In the genomic region with DNA sequence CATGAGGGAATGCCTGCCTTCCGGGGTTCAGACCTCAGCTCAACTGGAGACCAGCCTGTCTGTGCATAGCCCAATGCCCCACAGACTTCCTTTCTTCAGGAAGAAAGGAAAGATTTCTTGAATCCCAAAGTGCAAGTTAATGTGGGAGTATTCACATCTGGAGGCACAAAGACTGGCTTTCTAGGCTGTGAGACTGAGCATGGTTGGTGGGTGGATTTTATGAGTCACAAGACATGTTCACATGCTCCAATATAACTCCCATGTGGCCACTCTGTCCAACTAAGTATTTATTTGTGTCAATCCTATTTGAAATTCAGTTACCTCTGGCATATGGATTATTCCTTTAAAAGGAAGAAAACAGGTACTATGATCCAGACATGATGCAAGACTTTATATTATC, we compare ENCODE assay signal across 42 mouse cellular contexts. TPM values are rescaled to one million over a fixed set of nuclear protein-coding genes. Genes with fewer than 3 reads are reported as not detected.
DNase-seq lines count a peak whose midpoint lies in the region; ATAC-seq and TF ChIP-seq lines count a peak whose summit lies in the region.
"Had no signal": no experiment of that assay in that cellular context is flagged by ENCODE, and none has a peak within 500 bp of the region (broad histone marks: within the 10 kb centered on the region; RNA-seq: fewer than 3 reads in every experiment).

No protein-coding gene starts in this region.

- H3K9ac ChIP-seq in limb, embryonic 14.5 days (ENCODE audit: low read depth, low read length, severe bottlenecking) = no peak overlapping the region
- H3K9ac ChIP-seq: heart, embryonic 12.5 days; hindbrain, embryonic 13.5 days; limb, embryonic 13.5 days; liver, embryonic 15.5 days; lung, embryonic 15.5 days had no signal

- H3K4me1 ChIP-seq in limb, embryonic 14.5 days (ENCODE audit: control insufficient read depth, insufficient read depth, low read length) = no peaks in the 10 kb centered on the region
- no peaks in the 10 kb centered on the region for H3K4me1 ChIP-seq in limb, embryonic 10.5 days
- H3K4me1 ChIP-seq: heart, embryonic 12.5 days; hindbrain, embryonic 13.5 days; limb, embryonic 13.5 days; liver, embryonic 15.5 days; lung, embryonic 15.5 days; midbrain, embryonic 10.5 days had no signal

- H3K36me3 ChIP-seq in limb, embryonic 14.5 days (ENCODE audit: control insufficient read depth, insufficient read depth, low read length) = no peaks in the 10 kb centered on the region
- H3K36me3 ChIP-seq in limb, embryonic 10.5 days = no peaks in the 10 kb centered on the region
- H3K36me3 ChIP-seq: heart, embryonic 12.5 days; hindbrain, embryonic 13.5 days; limb, embryonic 13.5 days; liver, embryonic 15.5 days; lung, embryonic 15.5 days; midbrain, embryonic 10.5 days had no signal

- H3K27ac ChIP-seq in limb, embryonic 14.5 days (replicated peaks; ENCODE audit: low read depth, low read length) = no peak overlapping the region
- no peak overlapping the region for H3K27ac ChIP-seq in limb, embryonic 10.5 days
- H3K27ac ChIP-seq: heart, adult 2 months; hindbrain, embryonic 13.5 days; kidney, postnatal 0 days; limb, embryonic 13.5 days; liver, embryonic 15.5 days; lung, embryonic 15.5 days; midbrain, embryonic 10.5 days; stomach, postnatal 0 days had no signal

- no peaks in the 10 kb centered on the region for H3K27me3 ChIP-seq in limb, embryonic 14.5 days (ENCODE audit: control insufficient read depth, insufficient read depth, low read length)
- H3K27me3 ChIP-seq in limb, embryonic 10.5 days (ENCODE audit: low read depth, poor library complexity, severe bottlenecking) = no peaks in the 10 kb centered on the region
- H3K27me3 ChIP-seq: heart, embryonic 12.5 days; hindbrain, embryonic 13.5 days; limb, embryonic 13.5 days; liver, embryonic 15.5 days; lung, embryonic 15.5 days had no signal

- no peak overlapping the region for H3K4me3 ChIP-seq in limb, embryonic 14.5 days (replicated peaks; ENCODE audit: low read length)
- no peak overlapping the region for H3K4me3 ChIP-seq in limb, embryonic 10.5 days
- H3K4me3 ChIP-seq: erythroblast, embryonic 14.5 days; heart, adult 2 months; heart, embryonic 12.5 days; hindbrain, embryonic 13.5 days; limb, embryonic 13.5 days; liver, embryonic 15.5 days; lung, embryonic 15.5 days; midbrain, embryonic 10.5 days had no signal

- TF ChIP-seq POLR2A in limb, embryonic 14.5 days (IDR thresholded peaks at IDR 0.05; ENCODE audit: borderline replicate concordance, extremely low read depth, insufficient read depth, insufficient read length) = no peak

- DNase-seq in frontal cortex, postnatal 36 days (ENCODE audit: low spot score in 2 of 2) = peak; percentile 11 to 54
- DNase-seq in frontal cortex, postnatal 14 days (ENCODE audit: low spot score in 2 of 2) = no peak
- DNase-seq in limb, embryonic 14.5 days (ENCODE audit: low spot score) = no peak
- DNase-seq in limb, embryonic 10.5 days (ENCODE audit: low spot score) = no peak
- peak; percentile 10 for DNase-seq in right cerebral cortex, postnatal 25 days
- DNase-seq in right cerebral cortex, postnatal 10 days (ENCODE audit: low spot score in 2 of 2) = no peak
- DNase-seq in layer of hippocampus, postnatal 10 days (ENCODE audit: low spot score in 2 of 2) = no peak
- DNase-seq: adrenal gland, postnatal 25 days; cerebellum, adult 18-20 months; cerebellum, postnatal 10 days; heart, adult 2 months; heart, postnatal 4 days; kidney, adult 8-10 months; kidney, postnatal 4 days; spleen, adult 18-20 months; thymus, adult 2 months; thymus, postnatal 36 days had no signal

- WGBS in limb, embryonic 14.5 days = 64% methylated on average over 1 of the region's 1 CpGs
- 95% methylated on average over 1 of the region's 1 CpGs for WGBS in limb, embryonic 10.5 days

- H3K4me2 ChIP-seq in limb, embryonic 14.5 days (replicated peaks; ENCODE audit: low read depth, low read length, severe bottlenecking) = no peak overlapping the region
- H3K4me2 ChIP-seq: heart, embryonic 12.5 days; hindbrain, embryonic 13.5 days; limb, embryonic 13.5 days; liver, embryonic 15.5 days; lung, embryonic 15.5 days had no signal

- ATAC-seq in limb, embryonic 14.5 days (ENCODE audit: low FRiP score, low read depth) = peak; percentile 44; the same call in 1 of the 2 replicates
- ATAC-seq: CD4-positive, CD25-positive, alpha-beta regulatory T cell, adult 4 months; forebrain, embryonic 16.5 days; intestine, embryonic 16.5 days; midbrain, embryonic 16.5 days had no signal

- H3K9me3 ChIP-seq in limb, embryonic 14.5 days (ENCODE audit: control insufficient read depth, low read length) = no peaks in the 10 kb centered on the region
- no peaks in the 10 kb centered on the region for H3K9me3 ChIP-seq in limb, embryonic 10.5 days (replicated peaks)
- H3K9me3 ChIP-seq: heart, embryonic 12.5 days; hindbrain, embryonic 13.5 days; limb, embryonic 13.5 days; liver, embryonic 15.5 days; lung, embryonic 15.5 days; midbrain, embryonic 10.5 days had no signal

RNA-seq across cellular contexts. Expression of gene Mat1a, which starts 6.1 kb away (rescaled TPM):
- polyA plus RNA-seq in limb, embryonic 14.5 days (2012; rRNA removed) = not detected in 2 replicates
- polyA plus RNA-seq in limb, embryonic 14.5 days (2014; fragmentation: Nextera tagmentation; extraction: Ambion mirVana) = not detected in 2 replicates
- not detected in 2 replicates for polyA plus RNA-seq in limb, embryonic 10.5 days (2016; fragmentation: Nextera tagmentation; extraction: Ambion mirVana)
- not detected for total RNA-seq in layer of hippocampus, postnatal 10 days (2021)
- total RNA-seq: adrenal gland, postnatal 25 days; heart, adult 2 months; left cerebral cortex, adult 8-10 months; megakaryocyte progenitor cell, adult 5-6 weeks; neutrophil, adult 5-6 weeks had no signal
- polyA plus RNA-seq: CD4-positive, CD25-positive, alpha-beta regulatory T cell, adult 4 months; erythroblast, embryonic 14.5 days; forebrain, embryonic 11.5 days; forebrain, embryonic 16.5 days; hindbrain, embryonic 13.5 days; limb, embryonic 13.5 days; midbrain, embryonic 10.5 days; midbrain, embryonic 16.5 days; neural tube, embryonic 11.5 days had no signal

RNA-seq across cellular contexts. Expression of gene Dydc1, which starts 26.0 kb away (rescaled TPM):
- polyA plus RNA-seq in limb, embryonic 14.5 days (2012; rRNA removed) = not detected in 2 replicates
- not detected in 2 replicates for polyA plus RNA-seq in limb, embryonic 14.5 days (2014; fragmentation: Nextera tagmentation; extraction: Ambion mirVana)
- not detected in 2 replicates for polyA plus RNA-seq in limb, embryonic 10.5 days (2016; fragmentation: Nextera tagmentation; extraction: Ambion mirVana)
- total RNA-seq in layer of hippocampus, postnatal 10 days (2021) = not detected
- total RNA-seq: adrenal gland, adult 18-20 months; adrenal gland, postnatal 25 days; gastrocnemius, adult 8-10 months; gastrocnemius, postnatal 4 days; heart, adult 2 months; heart, postnatal 4 days; left cerebral cortex, adult 8-10 months; megakaryocyte progenitor cell, adult 5-6 weeks; neutrophil, adult 5-6 weeks had no signal
- polyA plus RNA-seq: CD4-positive, CD25-positive, alpha-beta regulatory T cell, adult 4 months; erythroblast, embryonic 14.5 days; forebrain, embryonic 11.5 days; forebrain, embryonic 16.5 days; heart, adult 2 months; heart, embryonic 12.5 days; heart, postnatal 0 days; intestine, embryonic 16.5 days; kidney, postnatal 0 days; limb, embryonic 13.5 days; liver, embryonic 15.5 days; lung, embryonic 15.5 days; midbrain, embryonic 10.5 days; midbrain, embryonic 16.5 days; neural tube, embryonic 11.5 days; stomach, postnatal 0 days had no signal

RNA-seq across cellular contexts. Expression of gene Dydc2, which starts 29.7 kb away (rescaled TPM):
- not detected in 2 replicates for polyA plus RNA-seq in limb, embryonic 14.5 days (2012; rRNA removed)
- not detected in 2 replicates for polyA plus RNA-seq in limb, embryonic 14.5 days (2014; fragmentation: Nextera tagmentation; extraction: Ambion mirVana)
- not detected in 2 replicates for polyA plus RNA-seq in limb, embryonic 10.5 days (2016; fragmentation: Nextera tagmentation; extraction: Ambion mirVana)
- total RNA-seq in layer of hippocampus, postnatal 10 days (2021) = 1 to 10 TPM in 1 of 2 experiments, under 1 TPM in 1; 0.71 to 1.2 TPM
- total RNA-seq: gastrocnemius, adult 8-10 months; gastrocnemius, postnatal 4 days; heart, adult 2 months; heart, postnatal 4 days; megakaryocyte progenitor cell, adult 5-6 weeks; neutrophil, adult 5-6 weeks had no signal
- polyA plus RNA-seq: CD4-positive, CD25-positive, alpha-beta regulatory T cell, adult 4 months; erythroblast, embryonic 14.5 days; heart, adult 2 months; heart, postnatal 0 days; intestine, embryonic 16.5 days; kidney, postnatal 0 days; limb, embryonic 13.5 days; liver, embryonic 15.5 days; stomach, postnatal 0 days; thymus, adult 2 months had no signal

RNA-seq across cellular contexts. Expression of gene Sftpa1, which starts 32.9 kb away (rescaled TPM):
- polyA plus RNA-seq in limb, embryonic 14.5 days (2012; rRNA removed) = not detected in 2 replicates
- not detected in 2 replicates for polyA plus RNA-seq in limb, embryonic 14.5 days (2014; fragmentation: Nextera tagmentation; extraction: Ambion mirVana)
- not detected in 2 replicates for polyA plus RNA-seq in limb, embryonic 10.5 days (2016; fragmentation: Nextera tagmentation; extraction: Ambion mirVana)
- total RNA-seq in layer of hippocampus, postnatal 10 days (2021) = not detected
- total RNA-seq: gastrocnemius, adult 8-10 months; heart, adult 2 months; heart, postnatal 4 days; left cerebral cortex, adult 8-10 months; megakaryocyte progenitor cell, adult 5-6 weeks; neutrophil, adult 5-6 weeks had no signal
- polyA plus RNA-seq: brain, embryonic 14.5 days; CD4-positive, CD25-positive, alpha-beta regulatory T cell, adult 4 months; cortical plate, adult 2 months; embryonic facial prominence, embryonic 14.5 days; erythroblast, embryonic 14.5 days; forebrain, embryonic 11.5 days; forebrain, embryonic 16.5 days; hindbrain, embryonic 13.5 days; intestine, embryonic 16.5 days; limb, embryonic 13.5 days; midbrain, embryonic 10.5 days; midbrain, embryonic 16.5 days; neural tube, embryonic 11.5 days; stomach, postnatal 0 days had no signal

RNA-seq across cellular contexts. Expression of gene Mbl1, which starts 52.5 kb away (rescaled TPM):
- polyA plus RNA-seq in limb, embryonic 14.5 days (2012; rRNA removed) = not detected in 2 replicates
- not detected in 2 replicates for polyA plus RNA-seq in limb, embryonic 14.5 days (2014; fragmentation: Nextera tagmentation; extraction: Ambion mirVana)
- not detected in 2 replicates for polyA plus RNA-seq in limb, embryonic 10.5 days (2016; fragmentation: Nextera tagmentation; extraction: Ambion mirVana)
- not detected for total RNA-seq in layer of hippocampus, postnatal 10 days (2021)
- total RNA-seq: adrenal gland, adult 18-20 months; adrenal gland, postnatal 25 days; gastrocnemius, adult 8-10 months; heart, adult 2 months; heart, postnatal 4 days; left cerebral cortex, adult 8-10 months; megakaryocyte progenitor cell, adult 5-6 weeks had no signal
- polyA plus RNA-seq: brain, embryonic 14.5 days; CD4-positive, CD25-positive, alpha-beta regulatory T cell, adult 4 months; cortical plate, adult 2 months; embryonic facial prominence, embryonic 14.5 days; erythroblast, embryonic 14.5 days; forebrain, embryonic 11.5 days; forebrain, embryonic 16.5 days; heart, adult 2 months; heart, postnatal 0 days; hindbrain, embryonic 13.5 days; kidney, postnatal 0 days; limb, embryonic 13.5 days; midbrain, embryonic 10.5 days; midbrain, embryonic 16.5 days; neural tube, embryonic 11.5 days; stomach, postnatal 0 days; thymus, adult 2 months had no signal

Comparison
In these comparisons a context has a peak if more than half of its experiments do, and no peak if none do; other contexts are left out.
1. DNase-seq: peak in frontal cortex, postnatal 36 days (2 of 2) and right cerebral cortex, postnatal 25 days (single experiment); none in frontal cortex, postnatal 14 days (0 of 2), limb, embryonic 14.5 days (single experiment), limb, embryonic 10.5 days (single experiment), right cerebral cortex, postnatal 10 days (0 of 2) and layer of hippocampus, postnatal 10 days (0 of 2).